Mouse (Mus musculus) kidney, embryonic 16.5 days (tissue): ENCODE results near the gene Ppp2r5d. TPM values are rescaled to one million over a fixed set of nuclear protein-coding genes. Genes with fewer than 3 reads are reported as not detected.

Experiments used
- ATAC-seq: fragments of 200-750 bp; cut with Nextera tagmentation; 2 replicates; pipeline ENCODE4 v1.8.0; 2017; ENCODE audit warnings: moderate TSS enrichment; ENCODE audit not compliant: low FRiP score, low TSS enrichment
- H3K27ac ChIP-seq: fragments of 300-500 bp; sonication (generic); 2 replicates; pipeline ENCODE4 v1.5.1; 2014; ENCODE audit warnings: low read length
- H3K27me3 ChIP-seq: fragments of 300-500 bp; sonication (generic); 2 replicates; pipeline ENCODE4 v1.6.1; 2014; ENCODE audit warnings: low read length, control low read depth, mixed read lengths; ENCODE audit not compliant: insufficient read depth
- H3K36me3 ChIP-seq: fragments of 300-500 bp; sonication (generic); 2 replicates; pipeline ENCODE4 v1.6.1; 2014; ENCODE audit warnings: low read length, control low read depth, mixed read lengths; ENCODE audit not compliant: insufficient read depth
- H3K4me1 ChIP-seq: fragments of 300-500 bp; sonication (generic); 2 replicates; pipeline ENCODE4 v1.6.1; 2014; ENCODE audit warnings: low read length, control low read depth, mixed read lengths; ENCODE audit not compliant: insufficient read depth
- H3K4me2 ChIP-seq: fragments of 300-500 bp; sonication (generic); replicated peaks from 2 replicates; pipeline ENCODE4 v1.6.1; 2014; ENCODE audit warnings: low read depth, low read length
- H3K4me3 ChIP-seq: fragments of 300-500 bp; sonication (generic); 2 replicates; pipeline ENCODE4 v1.5.1; 2014; ENCODE audit warnings: mild to moderate bottlenecking, low read length
- H3K9ac ChIP-seq: fragments of 300-500 bp; sonication (generic); replicated peaks from 2 replicates; pipeline ENCODE4 v1.6.1; 2014; ENCODE audit warnings: low read length
- H3K9me3 ChIP-seq: fragments of 300-500 bp; sonication (generic); 2 replicates; pipeline ENCODE4 v1.6.1; 2016; ENCODE audit warnings: low read length, control low read depth
- WGBS: fragments of 180-500 bp; shearing (Covaris S2); extraction: QIAGEN DNeasy Blood & Tissue Kit; methylation state at CpG from one replicate; pipeline ENCODE4 v1.1.7; 2014; 5-methylcytosine and 5-hydroxymethylcytosine counted together
- polyA plus RNA-seq: library from polyadenylated mRNA; unstranded; fragments of >200 nt; fragmentation: Nextera tagmentation; extraction: Ambion mirVana; gene quantifications from 2 replicates; pipeline ENCODE4 v1.2.1, GENCODE M21; 2015

Ppp2r5d gene
- polyA plus RNA-seq, 1 experiment from 2014 or later, result 112 TPM

DNA sequence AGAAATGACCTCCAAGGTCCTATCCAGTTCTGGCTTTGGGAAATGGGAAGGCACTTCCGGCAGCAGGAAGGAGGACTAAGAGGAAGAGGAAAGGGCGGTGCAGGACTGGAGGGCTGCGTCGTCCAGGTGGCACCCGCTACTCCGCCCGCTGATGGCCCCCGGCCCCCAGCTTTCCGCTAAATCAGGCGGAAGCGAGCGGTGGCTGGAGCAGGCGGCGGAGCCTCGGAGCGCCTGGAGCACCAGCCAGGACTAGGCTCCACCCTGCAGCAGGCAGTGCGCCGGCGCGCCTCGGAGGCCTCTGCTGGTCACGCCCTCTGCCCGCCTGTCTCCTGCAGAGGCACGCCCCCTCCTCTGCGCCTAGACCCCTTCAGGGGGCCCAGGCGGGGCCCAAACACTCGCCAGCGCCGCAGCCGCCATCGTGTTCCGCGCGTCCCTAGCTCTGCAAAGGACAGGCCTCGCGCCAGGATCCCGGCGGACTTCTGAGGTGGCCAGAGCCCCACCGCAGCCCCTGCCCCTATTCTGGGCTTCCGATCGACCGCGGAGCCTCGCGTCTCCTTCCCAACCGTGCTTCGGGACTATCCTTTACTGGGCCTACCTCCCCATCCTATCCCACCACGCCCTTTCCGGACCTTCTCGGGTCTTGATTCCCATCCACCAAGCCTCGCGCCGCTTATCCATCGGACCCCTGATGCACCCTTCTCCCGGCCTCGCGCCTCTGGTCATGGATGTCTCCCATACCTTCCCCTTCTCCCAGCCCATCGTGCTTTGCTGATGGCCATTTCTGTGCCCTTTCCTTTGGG lies 54.5 kb downstream of the Ppp2r5d start, which contains the start of gene Cul7:
Cul7 (plus strand) TSS at position 106 of the 800 bp plus-strand sequence.
- Histone ChIP-seq H3K4me3 (peak within 1 kb of the TSS; percentile 84), H3K27ac (peak within 1 kb of the TSS; percentile 99), H3K9ac (peak within 1 kb of the TSS; percentile 92), H3K4me2 (peak within 1 kb of the TSS; percentile 88), H3K36me3 (peaks cover 40% of the 10 kb centered on the region), H3K27me3 (no peaks in the 10 kb centered on the region), H3K9me3 (no peaks in the 10 kb centered on the region), H3K4me1 (peaks cover 44% of the 10 kb centered on the region)
- ATAC-seq, result peak; percentile 95
- WGBS, result under 1% methylated on average over 57 of the region's 58 CpGs

DNA sequence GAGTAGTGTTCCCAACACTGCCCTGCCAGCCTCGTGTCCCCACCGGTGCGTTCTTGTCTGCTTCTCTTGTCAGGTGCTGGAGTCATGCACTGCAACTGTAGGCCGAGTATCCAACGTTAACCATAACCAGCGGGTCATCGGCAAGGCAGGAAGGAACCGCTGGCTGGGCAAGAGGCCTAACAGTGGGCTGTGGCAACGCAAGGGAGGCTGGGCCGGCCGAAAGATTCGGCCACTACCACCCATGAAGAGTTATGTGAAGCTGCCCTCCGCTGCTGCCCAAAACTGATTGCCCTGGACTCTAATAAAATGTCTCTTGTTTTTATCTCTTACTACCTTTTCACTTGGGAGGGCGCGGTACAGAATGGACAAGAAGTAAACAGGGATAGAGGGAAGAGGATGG lies 55.1 kb downstream of the Ppp2r5d start:
- Histone ChIP-seq H3K4me2 (peak overlapping the region; percentile 88), H3K27me3 (no peaks in the 10 kb centered on the region), H3K4me1 (peaks cover 50% of the 10 kb centered on the region), H3K9me3 (no peaks in the 10 kb centered on the region), H3K36me3 (peaks cover 37% of the 10 kb centered on the region), H3K4me3 (peak overlapping the region; percentile 84), H3K9ac (peak overlapping the region; percentile 92), H3K27ac (peak overlapping the region; percentile 99)
- WGBS, result 23% methylated on average over 15 of the region's 15 CpGs
- ATAC-seq, result no peak

DNA sequence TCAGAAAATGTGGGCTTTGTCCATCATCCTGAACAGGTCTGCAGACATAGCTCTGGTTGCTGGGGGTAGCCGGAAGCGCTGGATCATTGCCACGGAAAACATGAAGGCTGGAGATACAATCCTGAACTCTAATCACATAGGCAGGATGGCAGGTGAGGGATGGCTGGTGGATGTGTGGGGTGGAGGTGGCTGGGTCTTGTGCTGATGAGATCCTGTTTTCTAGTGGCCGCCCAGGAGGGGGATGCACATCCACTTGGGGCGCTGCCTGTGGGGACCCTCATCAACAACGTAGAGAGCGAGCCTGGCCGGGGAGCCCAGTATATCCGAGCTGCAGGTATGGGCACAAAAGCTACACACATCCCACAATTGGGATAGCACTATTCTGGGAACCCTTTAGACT lies 56.5 kb downstream of the Ppp2r5d start:
- H3K36me3 ChIP-seq, result peaks cover 23% of the 10 kb centered on the region
- H3K4me2 ChIP-seq, result no peak overlapping the region
- H3K9ac ChIP-seq, result no peak overlapping the region
- H3K4me3 ChIP-seq, result no peak overlapping the region
- ATAC-seq, result no peak
- no peak overlapping the region for H3K27ac ChIP-seq
- no peaks in the 10 kb centered on the region for H3K27me3 ChIP-seq
- H3K9me3 ChIP-seq, result no peaks in the 10 kb centered on the region
- H3K4me1 ChIP-seq, result peaks cover 56% of the 10 kb centered on the region
- WGBS, result 94% methylated on average over 9 of the region's 9 CpGs

DNA sequence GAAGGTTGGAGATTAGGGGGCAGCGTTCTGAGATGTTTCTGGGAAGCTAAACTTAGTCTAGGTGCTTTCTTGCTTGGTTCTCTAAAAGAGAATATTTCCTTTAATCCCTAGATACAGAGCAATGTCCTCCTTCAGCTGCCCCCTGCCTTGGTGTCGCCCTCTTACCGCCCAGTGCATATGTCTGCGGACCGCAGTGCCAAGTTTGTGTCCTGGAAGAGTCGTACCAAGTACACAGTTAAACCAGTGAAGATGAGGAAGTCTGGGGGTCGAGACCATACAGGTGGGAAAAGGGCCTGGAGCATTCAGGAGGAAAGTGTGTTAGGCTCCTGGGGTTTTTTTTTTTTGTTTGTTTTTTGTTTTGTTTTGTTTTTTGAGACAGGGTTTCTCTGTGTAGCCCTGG lies 57.6 kb downstream of the Ppp2r5d start:
- 95% methylated on average over 7 of the region's 7 CpGs for WGBS
- Histone ChIP-seq H3K4me1 (peaks cover 46% of the 10 kb centered on the region), H3K27me3 (no peaks in the 10 kb centered on the region), H3K9ac (no peak overlapping the region), H3K4me3 (no peak overlapping the region), H3K27ac (no peak overlapping the region), H3K9me3 (no peaks in the 10 kb centered on the region), H3K4me2 (no peak overlapping the region), H3K36me3 (peaks cover 12% of the 10 kb centered on the region; the same call in 1 of the 2 replicates)
- no peak for ATAC-seq

- Histone ChIP-seq H3K9ac (peak overlapping the region; percentile 89), H3K27me3 (no peaks in the 10 kb centered on the region), H3K9me3 (no peaks in the 10 kb centered on the region), H3K4me3 (peak overlapping the region; percentile 96), H3K36me3 (peaks cover 19% of the 10 kb centered on the region; the same call in 1 of the 2 replicates), H3K27ac (peak overlapping the region; percentile 88), H3K4me1 (peaks cover 36% of the 10 kb centered on the region), H3K4me2 (peak overlapping the region; percentile 88)
- ATAC-seq, result no peak; the same call in 1 of the 2 replicates
- WGBS, result 0% methylated on average over 19 of the region's 19 CpGs
Observed at GRCm38 (mm10) chr17:46646322-46646662, 58.6 kb downstream of the Ppp2r5d start.

DNA sequence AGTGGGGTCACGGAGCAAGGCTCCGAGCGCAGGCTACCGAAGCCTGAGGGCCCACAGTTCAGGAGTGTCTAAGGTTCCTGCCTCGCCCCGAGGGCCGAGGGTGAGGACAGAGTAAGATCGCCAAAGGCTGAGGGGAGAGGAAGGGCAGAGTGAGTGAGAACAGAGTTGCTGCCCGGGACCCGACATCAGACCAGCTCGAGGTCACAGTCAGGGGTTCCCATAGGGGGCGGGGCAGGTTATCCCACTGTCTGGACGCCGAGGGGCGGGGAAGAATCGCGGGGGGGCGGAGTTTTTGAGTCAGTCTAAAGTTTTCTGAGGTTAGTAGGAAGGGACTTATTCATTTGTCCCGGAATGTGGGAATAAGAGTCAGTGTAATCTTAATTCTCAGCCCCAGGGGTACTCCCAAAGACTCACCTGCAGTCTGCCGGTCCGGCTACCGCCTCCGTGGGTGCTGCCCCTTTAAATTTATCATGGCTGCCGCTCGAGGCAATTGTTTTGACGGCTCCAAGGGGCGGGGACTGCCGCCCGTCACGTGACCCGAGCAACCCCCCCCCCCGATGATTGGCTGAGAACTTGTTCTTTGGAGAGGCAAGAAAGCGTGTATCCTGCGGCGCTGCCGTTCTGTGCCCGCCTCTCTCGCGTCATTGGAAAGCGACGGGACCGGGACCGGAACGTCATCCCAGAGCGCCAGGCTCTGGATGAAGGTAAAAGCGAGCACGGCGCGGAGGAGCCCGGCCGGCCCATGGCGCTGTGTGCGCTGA lies 59.2 kb downstream of the Ppp2r5d start, which contains the start of the genes Klc4 and Mrpl2:
Klc4 (minus strand) TSS at position 462 of the 761 bp plus-strand sequence.
Mrpl2 (plus strand) TSS at position 669 of the 761 bp plus-strand sequence.
- H3K4me3 ChIP-seq, result peak within 1 kb of the TSS; percentile 96
- H3K9me3 ChIP-seq, result no peaks in the 10 kb centered on the region
- under 1% methylated on average over 53 of the region's 53 CpGs for WGBS
- H3K9ac ChIP-seq, result peak within 1 kb of the TSS; percentile 89
- H3K4me2 ChIP-seq, result peak within 1 kb of the TSS; percentile 98
- H3K36me3 ChIP-seq, result peaks cover 19% of the 10 kb centered on the region; the same call in 1 of the 2 replicates
- H3K27me3 ChIP-seq, result no peaks in the 10 kb centered on the region
- peak; percentile 57 for ATAC-seq
- peak within 1 kb of the TSS; percentile 88 for H3K27ac ChIP-seq
- peaks cover 31% of the 10 kb centered on the region for H3K4me1 ChIP-seq

GRCm38 (mm10) chr17:46644916-46645475 lies 59.9 kb downstream of the Ppp2r5d start:
- WGBS, result 9% methylated on average over 11 of the region's 11 CpGs

DNA sequence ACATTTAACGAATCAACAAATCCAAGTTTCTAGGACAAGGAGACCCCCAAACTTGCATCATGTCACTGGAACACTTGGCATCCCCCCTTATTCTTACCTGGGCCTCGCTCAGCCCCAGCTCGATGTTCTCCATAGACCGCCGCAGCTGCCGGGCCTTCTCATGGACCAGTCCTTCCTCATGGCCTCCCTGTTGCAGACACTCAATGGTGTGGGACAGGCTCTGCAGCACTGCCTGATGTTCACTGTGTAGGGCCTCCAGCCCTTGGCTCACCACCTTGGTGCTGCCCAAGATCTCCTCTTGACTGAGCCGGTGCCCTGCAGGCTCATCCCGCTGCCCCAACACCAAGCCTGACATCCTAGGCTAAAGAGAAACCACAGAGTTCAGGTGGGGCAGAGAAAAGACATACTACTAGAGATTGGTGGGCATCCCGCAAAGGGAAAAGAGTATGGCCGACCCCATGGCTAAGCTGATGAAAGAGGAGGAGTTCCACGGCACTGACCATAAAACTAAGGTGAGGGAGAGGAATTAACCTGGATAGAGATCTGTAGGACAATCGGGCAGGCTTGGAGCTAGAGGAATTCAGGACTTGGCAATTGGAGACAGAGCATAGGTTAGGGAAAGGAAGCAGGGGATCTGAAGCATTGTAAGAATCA lies 60.6 kb downstream of the Ppp2r5d start:
- H3K9ac ChIP-seq, result peak overlapping the region; percentile 83
- no peak for ATAC-seq
- WGBS, result 79% methylated on average over 12 of the region's 12 CpGs

More at GRCm38 (mm10) chr17:46644916-46645475, 59.9 kb downstream of the Ppp2r5d start:
- no peaks in the 10 kb centered on the region for H3K9me3 ChIP-seq
- peak; percentile 35 for ATAC-seq
- peak overlapping the region; percentile 83 for H3K9ac ChIP-seq
- peaks cover 30% of the 10 kb centered on the region for H3K4me1 ChIP-seq
- H3K27ac ChIP-seq, result peak overlapping the region; percentile 81
- no peaks in the 10 kb centered on the region for H3K27me3 ChIP-seq
- peak overlapping the region; percentile 98 for H3K4me2 ChIP-seq
- H3K4me3 ChIP-seq, result peak overlapping the region; percentile 96
- peaks cover 19% of the 10 kb centered on the region; the same call in 1 of the 2 replicates for H3K36me3 ChIP-seq

GRCm38 (mm10) chr17:46642060-46642459 lies 62.9 kb downstream of the Ppp2r5d start:
- Histone ChIP-seq H3K27ac (no peak overlapping the region), H3K27me3 (no peaks in the 10 kb centered on the region), H3K9ac (no peak overlapping the region), H3K4me3 (no peak overlapping the region), H3K36me3 (peaks cover 7% of the 10 kb centered on the region; the same call in 1 of the 2 replicates), H3K4me2 (no peak overlapping the region), H3K9me3 (no peaks in the 10 kb centered on the region), H3K4me1 (peaks cover 29% of the 10 kb centered on the region)
- no peak for ATAC-seq
- 87% methylated on average over 17 of the region's 17 CpGs for WGBS

More for the DNA sequence above, 60.6 kb downstream of the Ppp2r5d start:
- peak overlapping the region; percentile 96 for H3K4me3 ChIP-seq
- no peaks in the 10 kb centered on the region for H3K9me3 ChIP-seq
- H3K27ac ChIP-seq, result peak overlapping the region; percentile 81
- no peaks in the 10 kb centered on the region for H3K27me3 ChIP-seq
- peaks cover 28% of the 10 kb centered on the region for H3K4me1 ChIP-seq
- H3K36me3 ChIP-seq, result peaks cover 19% of the 10 kb centered on the region; the same call in 1 of the 2 replicates
- peak overlapping the region; percentile 98 for H3K4me2 ChIP-seq
